Mouse (Mus musculus): ENCODE data around the gene Dtnbp1. TPM values are rescaled to one million over a fixed set of nuclear protein-coding genes. Genes with fewer than 3 reads are reported as not detected.

Gene Dtnbp1
- 10 to 100 TPM; 24.8 to 26.3 TPM for total RNA-seq (2023)

DNA sequence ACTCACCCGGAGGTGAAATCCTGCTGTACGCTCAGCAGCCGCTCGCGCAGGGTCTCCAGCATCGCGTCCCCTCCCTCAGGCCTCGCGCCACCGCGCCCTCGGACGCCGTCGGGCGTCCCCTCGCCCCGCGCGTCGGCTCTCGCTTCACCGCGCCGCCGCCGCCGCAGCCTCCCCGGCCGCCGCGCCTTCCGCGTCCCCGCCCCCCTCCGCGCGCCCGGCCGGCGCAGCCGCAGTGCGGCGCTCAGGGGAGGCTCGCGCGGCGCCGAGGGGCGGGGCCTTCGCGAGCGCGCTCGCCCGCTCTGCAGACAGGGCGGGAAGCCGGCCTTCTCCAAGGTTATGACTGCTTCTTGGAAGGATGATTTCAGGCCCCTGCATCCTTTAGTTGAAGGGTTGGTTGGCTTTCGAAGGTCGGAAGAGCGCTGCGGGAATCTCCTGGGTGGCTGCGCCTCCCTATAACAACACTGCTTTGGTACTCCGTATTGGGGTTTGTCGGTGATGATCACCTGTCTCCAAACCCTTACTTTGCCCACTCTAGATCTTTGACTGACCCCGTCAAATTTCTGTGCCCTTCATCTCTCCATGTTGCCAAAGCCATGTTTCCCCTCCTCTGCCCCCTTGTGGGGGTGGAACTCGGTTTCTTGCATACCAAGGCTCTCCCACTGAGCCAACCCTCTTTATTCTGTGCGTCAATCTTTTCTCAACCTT lies at the start of gene Dtnbp1:
Dtnbp1 (minus strand) TSS at position 237 of the 705 bp plus-strand sequence.

Other genes starting within 250 kb of the Dtnbp1 start
- under 1 TPM; 0.29 to 0.36 TPM for gene Gm9817, start 76.5 kb upstream of the Dtnbp1 start, total RNA-seq (2023)

Data from T-cell, adult 66 days (primary cell).